Mouse (Mus musculus) liver, adult 2 months (tissue): ENCODE results near the gene Cdkl3.

Source experiments
- CTCF ChIP-seq: fragments of 200-500 bp; IDR thresholded peaks from 2 replicates; pipeline ENCODE4 v1.5.1; 2011; ENCODE audit warnings: low read depth, low read length, control low read depth
- POLR2A ChIP-seq: fragments of 200-500 bp; IDR thresholded peaks from 2 replicates; pipeline ENCODE4 v1.6.1; 2011; ENCODE audit warnings: low read length, control low read depth; ENCODE audit not compliant: insufficient read depth; ENCODE audit errors: extremely low read depth

GRCm38 (mm10) chr11:52105503-52105902, 101.5 kb downstream of the Cdkl3 start:
- TF ChIP-seq CTCF: no peak
- no peak for TF ChIP-seq POLR2A
